Mouse (Mus musculus) embryonic stem cell, embryonic (primary cell): ENCODE data around the gene Irf5.

ENCODE experiments used
- CTCF ChIA-PET, 4 experiments: fragments of 300-600 bp in 2 of 4; fragments of 350-600 bp in 2 of 4; sonication (Branson Sonifier 250); formaldehyde crosslinking; loops; one replicate each; lab custom pipeline; 2022; ENCODE audit warnings: inconsistent platforms in 2 of 4; lab: Charles Lee
- POLR2A ChIA-PET, 4 experiments: fragments of 300-600 bp in 2 of 4; fragments of 350-600 bp in 2 of 4; sonication (Branson Sonifier 250); formaldehyde crosslinking; loops; one replicate each; lab custom pipeline; 2022; ENCODE audit warnings: antibody characterized with exemption in 4 of 4, inconsistent platforms in 1 of 4; lab: Charles Lee

Irf5 gene

DNA sequence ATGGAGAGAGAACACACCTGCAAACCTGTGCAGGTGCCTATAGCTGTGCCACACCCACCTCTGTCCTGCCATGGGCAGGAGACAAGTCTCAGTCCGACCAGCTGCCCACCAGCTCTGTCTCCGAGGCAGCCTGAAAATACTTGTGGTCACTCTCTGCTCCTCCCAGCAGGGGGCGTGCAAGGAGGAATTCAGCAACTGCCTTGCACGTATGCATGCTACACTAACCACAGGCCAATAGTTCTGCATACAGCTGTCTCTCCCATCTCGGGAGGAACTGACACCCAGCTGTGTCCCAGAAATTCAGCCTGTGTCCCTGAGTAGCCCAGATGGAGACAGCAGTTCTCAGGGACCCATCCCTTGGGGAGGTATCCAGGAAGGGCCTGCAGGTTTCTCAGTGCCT lies 9.3 kb upstream of the Irf5 start:
- ChIA-PET CTCF (interaction anchor here (0.5 to 1.8 kb wide), 53 partner anchors 9 to 793 kb away, joined by 3 to 24 read pairs (median 3); partner anchors contain the start of genes Irf5 (in 4 of the 4), Calu (in 1 of the 4), Ccdc136 (in 1 of the 4) and Kcp (in 1 of the 4)), POLR2A (interaction anchor here in 2 of 4 experiments (0.6 to 1.7 kb wide), 10 partner anchors 10 to 170 kb away, joined by 3 to 10 read pairs (median 4); partner anchors contain the start of genes Calu (in 1 of the 2), Irf5 (in 1 of the 2) and Opn1sw (in 1 of the 2))

DNA sequence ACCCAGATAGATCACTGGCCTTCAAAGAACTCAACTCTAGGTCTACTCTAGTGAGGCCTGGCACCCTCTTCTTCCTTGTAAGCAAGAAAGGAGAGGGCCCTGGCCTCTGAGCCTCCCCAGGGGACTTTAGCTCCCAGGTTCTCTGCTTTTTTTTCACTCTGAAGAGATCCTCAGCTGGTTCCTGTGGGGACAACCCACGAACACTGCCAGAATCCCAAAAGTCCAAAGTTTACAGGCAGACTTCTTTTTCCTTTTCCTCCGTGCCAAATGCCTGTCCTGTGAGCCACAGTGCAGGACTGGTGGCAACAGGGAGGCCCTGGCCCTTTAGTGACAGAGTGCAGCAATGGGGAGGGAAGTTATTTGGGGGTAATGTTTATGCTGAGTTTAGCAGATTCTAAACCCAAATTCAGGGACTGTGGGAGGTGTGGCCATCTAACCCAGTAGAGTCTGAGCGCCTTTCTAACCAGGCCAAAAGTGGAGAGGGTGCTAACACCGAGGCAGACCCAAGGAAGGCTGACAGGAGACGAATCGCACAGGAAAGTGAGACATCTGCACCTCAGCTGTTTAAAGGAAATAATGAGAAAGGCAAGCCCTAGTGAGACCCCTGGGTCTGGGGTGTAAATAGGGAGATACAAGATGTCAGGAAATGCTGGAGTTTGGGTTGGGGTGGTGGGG lies 3.7 kb upstream of the Irf5 start:
- POLR2A ChIA-PET: interaction anchor here in 2 of 4 experiments (0.5 to 2.5 kb wide), 6 partner anchors 9 to 55 kb away, joined by 3 to 6 read pairs (median 3); no protein-coding TSS in a partner anchor
- CTCF ChIA-PET: interaction anchor here in 1 of 4 experiments (1.1 kb wide), 1 partner anchor 127 kb away, joined by 5 read pairs; no protein-coding TSS in a partner anchor

DNA sequence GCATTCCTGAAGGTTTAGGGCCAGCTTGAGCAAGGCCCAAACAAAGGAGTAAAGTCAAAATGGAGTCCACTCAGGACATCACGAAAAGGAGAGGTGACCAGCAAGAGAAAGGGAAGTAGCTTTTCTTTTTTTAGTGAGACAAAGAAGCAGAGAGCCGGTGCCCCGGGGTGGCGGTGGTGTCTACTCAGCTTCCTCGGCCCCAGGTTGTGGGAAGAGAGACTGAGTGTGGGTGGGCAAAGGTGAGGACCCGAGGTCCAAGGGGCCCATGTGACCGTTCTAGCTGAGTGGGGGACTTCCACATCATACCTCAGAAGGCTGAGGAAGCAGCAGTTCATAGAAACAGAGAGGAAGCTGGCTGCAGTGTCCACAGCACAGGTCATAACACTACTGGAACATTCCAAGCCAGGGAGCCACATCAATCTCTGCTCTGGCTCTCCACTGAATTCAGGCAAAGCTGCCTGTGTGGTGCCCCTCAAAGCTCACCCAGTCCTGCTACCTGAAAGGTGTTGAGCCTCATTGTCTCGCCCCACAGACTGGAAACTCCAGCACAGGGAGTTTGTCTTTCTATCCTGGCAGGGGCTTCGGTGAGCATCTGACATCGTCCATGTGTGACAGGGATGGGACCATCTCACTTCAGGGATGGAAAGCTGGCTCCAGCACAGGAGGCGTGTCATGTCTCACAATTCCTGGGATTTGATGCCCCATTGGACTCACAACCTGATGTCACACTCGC lies 3.0 kb upstream of the Irf5 start:
- ChIA-PET POLR2A (interaction anchor here in 2 of 4 experiments (0.5 to 2.5 kb wide), 8 partner anchors 10 to 225 kb away, joined by 3 to 6 read pairs (median 3); no protein-coding TSS in a partner anchor), CTCF (interaction anchor here (0.5 to 1.1 kb wide), 4 partner anchors 85 to 223 kb away, joined by 3 to 5 read pairs (median 3); no protein-coding TSS in a partner anchor)

DNA sequence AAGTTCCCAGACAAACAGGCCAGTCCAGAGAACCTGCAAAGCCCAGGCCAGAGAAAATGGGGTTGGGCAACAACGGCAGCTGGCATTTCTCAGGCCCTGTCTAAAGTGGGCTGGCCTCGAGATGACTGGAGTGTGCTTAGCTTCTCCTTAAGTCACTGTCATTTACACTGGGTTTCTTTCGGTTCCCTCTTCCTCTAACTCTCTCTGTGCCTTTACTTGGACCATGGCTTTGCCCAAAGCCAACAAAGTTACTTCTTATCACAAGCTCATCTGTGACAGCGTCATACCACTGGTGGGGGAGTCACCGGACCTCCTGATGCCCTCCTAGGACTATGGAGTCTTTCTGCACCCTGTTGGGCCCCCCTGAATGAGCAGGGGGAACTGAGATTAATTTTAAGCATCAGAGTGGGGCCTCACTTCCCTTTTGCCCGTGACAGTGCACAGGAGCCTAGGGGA lies 2.4 kb upstream of the Irf5 start:
- ChIA-PET POLR2A (interaction anchor here in 2 of 4 experiments (0.5 to 2.5 kb wide), 6 partner anchors 11 to 226 kb away, joined by 3 to 6 read pairs (median 3); no protein-coding TSS in a partner anchor), CTCF (interaction anchor here in 3 of 4 experiments (0.5 to 0.9 kb wide), 5 partner anchors 10 to 224 kb away, joined by 3 read pairs; no protein-coding TSS in a partner anchor)

DNA sequence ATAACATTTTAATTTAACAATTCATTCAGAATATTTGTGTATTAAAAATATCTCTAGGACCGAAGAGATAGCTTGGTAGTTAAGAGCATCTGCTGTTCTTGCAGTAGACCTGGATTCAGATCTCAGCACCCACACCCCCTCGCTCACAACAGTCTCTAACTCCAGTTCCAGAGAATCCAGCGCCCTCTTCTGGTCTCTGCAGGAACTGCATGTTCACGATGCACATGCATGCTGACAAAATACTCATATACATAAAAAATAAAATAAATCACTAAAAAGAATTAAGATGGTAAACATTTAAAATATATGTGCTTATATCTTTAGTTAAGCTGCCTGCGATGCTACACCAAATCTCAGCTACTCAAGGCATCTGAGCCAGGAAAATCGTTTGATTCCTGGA lies 1.2 kb upstream of the Irf5 start:
- ChIA-PET POLR2A (interaction anchor here in 3 of 4 experiments (0.6 to 3.5 kb wide), 11 partner anchors 12 to 253 kb away, joined by 3 to 14 read pairs (median 4); partner anchors contain the start of genes Calu (in 1 of the 3), Hilpda (in 1 of the 3) and Tnpo3 (in 1 of the 3)), CTCF (interaction anchor here in 2 of 4 experiments (0.9 to 3.6 kb wide), 3 partner anchors 8 to 63 kb away, joined by 3 to 24 read pairs (median 10); no protein-coding TSS in a partner anchor)

DNA sequence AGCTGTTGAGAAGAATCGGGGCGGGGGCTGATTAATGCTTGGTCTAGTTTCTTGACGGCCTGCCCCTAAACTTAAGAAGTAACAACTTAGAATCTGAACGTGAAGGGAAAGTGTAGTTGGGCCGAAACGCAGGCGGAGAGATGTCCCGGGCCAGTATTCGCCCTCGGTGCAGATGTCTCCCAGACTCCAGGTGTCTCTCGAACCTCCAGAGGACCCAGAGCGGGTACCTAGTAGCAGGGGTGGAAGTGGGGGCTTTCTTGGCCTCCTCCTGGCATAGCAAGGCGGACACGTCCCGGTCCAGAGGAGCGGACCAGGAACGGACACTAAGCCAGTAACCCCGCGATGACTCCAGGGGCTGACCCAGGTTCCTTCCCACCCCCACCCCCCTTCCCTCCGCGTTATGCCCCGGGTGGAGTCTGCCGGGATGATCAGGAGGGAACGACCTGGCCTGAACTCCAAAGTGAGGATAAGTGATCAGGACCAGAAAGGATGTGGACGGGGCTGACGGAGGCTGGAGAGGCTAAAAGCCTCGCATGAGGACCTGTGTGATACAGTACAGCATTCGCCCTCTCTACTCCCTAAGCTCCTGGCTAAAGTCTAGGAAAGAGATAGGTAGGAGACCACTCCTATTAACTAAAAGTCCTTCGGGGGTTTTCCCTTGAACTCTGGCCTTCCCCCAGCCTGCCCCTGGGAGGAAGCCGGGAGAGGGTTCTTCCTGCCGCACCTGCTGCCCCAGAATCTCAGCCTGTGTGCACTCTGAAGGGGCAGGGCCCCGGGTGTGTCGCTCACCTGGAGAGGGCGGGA lies 1.1 kb downstream of the Irf5 start:
- CTCF ChIA-PET: interaction anchor here in 2 of 4 experiments (0.7 to 3.6 kb wide), 8 partner anchors 11 to 210 kb away, joined by 3 to 24 read pairs (median 4); no protein-coding TSS in a partner anchor

DNA sequence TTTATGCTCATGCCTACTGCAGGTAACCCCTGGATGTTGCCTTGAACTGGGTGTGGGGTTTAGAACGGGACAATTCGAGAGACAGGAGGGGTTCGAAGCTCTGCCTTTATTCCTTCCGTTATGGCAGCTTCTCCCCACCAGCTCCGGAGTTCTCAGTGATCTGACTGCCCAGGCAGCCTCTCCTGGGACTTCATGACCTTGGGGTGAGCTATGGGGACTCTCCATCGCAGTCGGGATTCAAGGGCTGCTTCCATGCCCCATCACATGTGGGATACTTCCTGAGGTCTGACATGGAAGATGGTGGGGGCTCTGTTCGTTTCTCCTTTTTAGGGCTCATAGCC lies 1.7 kb downstream of the Irf5 start:
- ChIA-PET POLR2A (interaction anchor here in 3 of 4 experiments (0.6 to 7.1 kb wide), 12 partner anchors 11 to 498 kb away, joined by 3 to 72 read pairs (median 4); partner anchors contain the start of genes Calu (in 1 of the 3) and Smo (in 1 of the 3)), CTCF (interaction anchor here in 2 of 4 experiments (0.7 to 3.6 kb wide), 4 partner anchors 11 to 210 kb away, joined by 3 to 24 read pairs (median 8); no protein-coding TSS in a partner anchor)

More for the DNA sequence above, 1.1 kb downstream of the Irf5 start:
- POLR2A ChIA-PET: interaction anchor here in 3 of 4 experiments (0.6 to 7.1 kb wide), 22 partner anchors 8 to 218 kb away, joined by 3 to 72 read pairs (median 4); partner anchors contain the start of genes Calu (in 2 of the 3), Opn1sw (in 1 of the 3) and Smo (in 1 of the 3)

DNA sequence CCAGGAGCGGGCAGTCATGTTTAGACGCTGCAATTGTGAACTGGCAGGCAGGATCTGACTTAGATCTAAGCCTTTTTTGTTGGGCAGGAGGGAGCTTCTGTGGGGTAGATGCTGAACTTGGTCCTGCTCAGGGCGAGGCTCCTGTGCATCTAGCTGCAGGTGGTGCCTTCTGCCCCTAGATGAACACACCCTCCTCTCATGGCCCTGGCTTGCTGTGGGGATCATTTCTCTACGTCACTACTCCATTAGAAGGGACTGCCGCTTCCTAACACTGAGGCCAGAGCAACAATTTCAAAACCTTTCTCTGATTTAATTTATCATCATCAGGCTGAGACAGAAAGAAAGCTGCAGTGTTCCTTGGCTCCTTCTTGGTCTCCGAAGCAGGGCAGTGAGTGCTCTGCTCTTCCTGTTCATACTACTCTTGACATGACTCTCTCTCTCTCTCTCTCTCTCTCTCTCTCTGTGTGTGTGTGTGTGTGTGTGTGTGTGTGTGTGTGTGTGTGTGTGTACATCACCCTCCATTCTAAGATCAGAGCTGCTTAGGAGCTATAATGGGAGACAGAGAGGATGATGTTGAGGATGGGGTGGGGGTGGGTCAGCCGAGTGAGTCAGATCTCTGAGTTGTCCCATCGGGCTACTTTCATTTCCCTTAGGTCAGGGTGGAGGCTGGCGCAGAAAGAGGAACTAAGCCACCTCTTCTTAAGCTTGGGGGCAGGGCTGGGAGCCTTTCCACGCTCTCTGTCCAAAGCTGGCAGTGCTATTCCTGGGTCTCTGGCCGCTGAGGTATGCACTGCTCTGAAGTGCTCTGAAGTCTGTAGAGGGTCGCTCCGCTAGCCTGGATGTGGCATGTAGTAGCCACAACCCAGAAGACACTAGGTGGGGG lies 2.4 kb downstream of the Irf5 start:
- POLR2A ChIA-PET: interaction anchor here in 3 of 4 experiments (0.6 to 7.1 kb wide), 20 partner anchors 11 to 498 kb away, joined by 3 to 72 read pairs (median 3); partner anchors contain the start of genes Calu (in 1 of the 3) and Smo (in 1 of the 3)
- CTCF ChIA-PET: interaction anchor here (0.5 to 2.8 kb wide), 10 partner anchors 9 to 1491 kb away, joined by 3 to 14 read pairs (median 4); partner anchors contain the start of genes Flnc (in 1 of the 4) and Opn1sw (in 1 of the 4)

DNA sequence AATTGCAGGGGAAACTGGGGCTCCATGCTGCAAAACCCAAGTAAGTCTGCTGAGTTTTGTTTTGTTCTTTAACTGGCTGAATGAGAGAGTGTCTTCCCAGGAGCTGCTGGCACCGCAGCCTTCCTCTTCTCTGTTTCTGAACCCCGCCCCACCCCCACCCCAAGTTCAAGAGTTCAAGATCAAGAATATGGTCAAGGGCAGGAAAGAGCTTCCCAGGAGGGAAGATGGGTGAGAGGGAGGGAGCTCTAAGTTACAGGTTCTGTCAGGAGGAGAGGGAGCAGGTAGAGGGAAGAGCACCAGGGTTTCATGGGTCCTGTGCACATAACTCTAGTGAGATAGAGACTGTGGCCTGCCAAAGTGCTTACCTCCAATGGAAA lies 3.0 kb downstream of the Irf5 start:
- ChIA-PET POLR2A (interaction anchor here (0.6 to 7.1 kb wide), 18 partner anchors 10 to 206 kb away, joined by 3 to 72 read pairs (median 3); partner anchors contain the start of gene Smo (in 1 of the 4)), CTCF (interaction anchor here (0.6 to 2.8 kb wide), 9 partner anchors 9 to 216 kb away, joined by 3 to 14 read pairs (median 5); partner anchors contain the start of gene Flnc (in 1 of the 4))

DNA sequence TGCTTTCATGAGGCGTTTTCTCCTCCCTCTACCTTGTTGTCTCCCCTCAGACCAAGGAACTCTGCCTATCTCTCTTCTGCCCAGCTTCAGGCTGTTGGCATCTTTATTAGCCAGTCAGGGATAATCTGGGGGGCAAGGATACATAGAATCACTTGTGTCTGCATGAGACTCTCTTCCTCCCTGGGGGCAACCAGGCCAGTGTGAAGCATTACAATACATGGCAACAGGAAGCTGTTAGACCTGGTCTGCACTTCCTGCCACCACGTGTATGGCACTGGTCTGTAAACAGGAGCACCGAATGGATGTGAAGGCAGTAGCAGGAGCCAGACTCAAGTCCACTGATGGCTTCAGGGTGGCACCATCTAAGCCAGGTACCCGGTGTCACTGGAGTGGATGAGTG lies 3.6 kb downstream of the Irf5 start:
- POLR2A ChIA-PET: interaction anchor here in 3 of 4 experiments (0.6 to 7.1 kb wide), 11 partner anchors 11 to 117 kb away, joined by 3 to 72 read pairs (median 3); no protein-coding TSS in a partner anchor
- CTCF ChIA-PET: interaction anchor here (0.7 to 2.8 kb wide), 6 partner anchors 13 to 215 kb away, joined by 3 to 14 read pairs (median 4); no protein-coding TSS in a partner anchor

DNA sequence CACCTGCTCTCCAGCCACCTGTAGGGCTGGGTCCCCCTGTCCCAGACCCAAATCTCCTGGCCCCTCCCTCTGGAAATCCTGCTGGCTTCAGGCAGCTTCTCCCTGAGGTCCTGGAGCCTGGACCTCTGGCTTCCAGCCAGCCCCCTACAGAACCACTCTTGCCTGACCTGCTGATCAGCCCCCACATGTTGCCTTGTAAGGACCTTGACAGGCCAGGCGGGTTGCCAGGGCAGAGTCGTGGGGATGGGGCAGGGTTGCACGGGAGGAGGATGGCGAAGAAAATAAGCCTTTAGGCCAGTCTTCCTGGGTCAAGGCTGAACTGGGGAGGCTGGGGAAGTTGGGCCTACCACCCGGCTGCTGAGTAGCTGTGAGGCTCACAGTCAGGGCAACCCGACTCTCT lies 8.9 kb downstream of the Irf5 start:
- ChIA-PET CTCF (interaction anchor here in 2 of 4 experiments (1.2 to 1.4 kb wide), 3 partner anchors 18 to 227 kb away, joined by 3 to 6 read pairs (median 3); no protein-coding TSS in a partner anchor), POLR2A (interaction anchor here in 3 of 4 experiments (0.5 to 2.2 kb wide), 12 partner anchors 8 to 187 kb away, joined by 3 to 8 read pairs (median 3); partner anchors contain the start of genes Irf5 (in 3 of the 3) and Calu (in 1 of the 3))

DNA sequence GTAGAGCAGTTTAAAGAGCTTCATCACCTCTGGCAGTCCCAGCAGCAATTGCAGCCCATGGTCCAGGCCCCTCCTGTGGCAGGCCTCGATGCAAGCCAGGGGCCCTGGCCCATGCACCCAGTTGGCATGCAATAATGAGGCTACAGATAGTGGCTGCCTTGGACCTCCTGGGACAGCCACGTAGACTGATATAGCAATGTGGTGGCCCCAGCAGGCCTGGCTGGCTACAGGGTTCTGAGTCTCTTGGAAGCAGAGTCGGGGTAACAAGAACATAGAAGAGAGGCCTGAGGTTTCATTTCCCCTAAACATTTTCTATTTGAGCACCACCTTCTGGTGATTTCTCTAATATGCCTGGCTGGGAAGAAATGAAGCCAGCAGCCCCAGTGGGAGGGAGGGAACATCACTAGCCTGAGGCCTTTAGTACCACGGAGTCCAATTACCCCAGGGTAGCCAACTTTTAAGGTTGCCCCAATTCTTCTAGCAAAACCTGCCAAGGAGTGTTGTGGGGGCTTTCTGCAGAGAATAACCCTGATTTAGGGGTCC lies 10.3 kb downstream of the Irf5 start:
- ChIA-PET POLR2A (interaction anchor here in 3 of 4 experiments (1.0 to 2.2 kb wide), 6 partner anchors 8 to 16 kb away, joined by 3 to 8 read pairs (median 4); no protein-coding TSS in a partner anchor), CTCF (no interaction called here)

DNA sequence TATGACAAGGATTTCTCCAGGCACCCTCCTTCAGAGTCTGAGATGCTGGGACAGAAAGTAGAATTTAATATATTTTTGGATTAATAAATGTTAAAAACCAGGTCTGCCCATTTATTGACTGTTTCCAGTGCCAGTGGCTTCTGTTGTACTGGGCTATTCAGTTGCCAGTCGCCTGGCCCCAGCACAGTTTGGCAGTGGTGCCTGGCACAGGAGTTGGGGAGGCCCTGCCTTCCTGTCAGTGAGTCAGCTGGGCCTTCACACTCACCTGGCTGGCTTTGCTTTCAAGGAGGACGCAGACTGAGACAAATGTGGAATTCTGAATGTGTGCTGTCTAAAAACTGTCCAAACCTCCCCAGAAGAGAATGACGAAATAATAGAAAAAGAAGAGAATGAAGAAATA lies 10.8 kb downstream of the Irf5 start:
- ChIA-PET CTCF (interaction anchor here in 2 of 4 experiments (0.6 to 0.7 kb wide), 2 partner anchors 123 to 421 kb away, joined by 7 to 8 read pairs; no protein-coding TSS in a partner anchor), POLR2A (interaction anchor here in 2 of 4 experiments (0.6 to 7.5 kb wide), 3 partner anchors 8 to 631 kb away, joined by 3 to 72 read pairs (median 3); partner anchors contain the start of gene Irf5 (in 1 of the 2))

DNA sequence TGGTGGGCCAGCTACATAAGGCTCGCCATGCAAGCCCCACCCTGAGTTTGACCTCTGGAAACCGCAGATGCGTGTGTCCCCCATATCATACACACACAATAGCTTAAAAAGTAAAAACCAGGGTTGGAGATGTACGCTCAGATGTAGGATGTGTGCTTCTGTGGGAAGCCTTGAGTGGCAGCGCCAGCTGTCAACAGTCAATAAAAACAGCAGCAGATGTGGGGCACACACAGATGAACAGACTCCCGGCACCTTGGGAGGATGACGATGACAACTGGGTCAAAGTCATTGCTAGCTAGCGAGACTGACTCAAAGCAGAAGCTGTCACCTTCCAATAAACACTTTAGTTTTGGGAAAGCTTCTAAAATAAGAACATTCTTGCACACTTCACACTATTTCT lies 13.1 kb downstream of the Irf5 start:
- CTCF ChIA-PET: interaction anchor here in 3 of 4 experiments (0.5 to 1.2 kb wide), 4 partner anchors 22 to 78 kb away, joined by 3 to 4 read pairs (median 4); no protein-coding TSS in a partner anchor

More for the DNA sequence above, 13.1 kb downstream of the Irf5 start:
- POLR2A ChIA-PET: interaction anchor here in 3 of 4 experiments (0.7 to 7.5 kb wide), 14 partner anchors 8 to 231 kb away, joined by 3 to 72 read pairs (median 3); partner anchors contain the start of genes Irf5 (in 2 of the 3) and Tnpo3 (in 1 of the 3)
